Mouse (Mus musculus) lung, postnatal 10 days (tissue): ENCODE results near the gene Slc6a14.

ENCODE experiments used
- DNase-seq: peaks from one replicate; pipeline ENCODE4 v3.0.0; 2021

Slc6a14 gene

GRCm38 (mm10) chrX:21714829-21715228, at the start of gene Slc6a14:
Slc6a14 (plus strand) TSS chrX:21714896.
- DNase-seq: peak; percentile 39

GRCm38 (mm10) chrX:21670896-21671295, 43.8 kb upstream of the Slc6a14 start:
- DNase-seq: peak; percentile 36

GRCm38 (mm10) chrX:21695220-21695619, 19.5 kb upstream of the Slc6a14 start:
- DNase-seq: no peak

- DNase-seq: peak; percentile 1
These were observed 19.0 kb upstream of the Slc6a14 start for GRCm38 (mm10) chrX:21695687-21696086.

- DNase-seq: no peak
These were observed 13.1 kb upstream of the Slc6a14 start for GRCm38 (mm10) chrX:21701646-21702045.

- no peak for DNase-seq
These were observed 10.2 kb upstream of the Slc6a14 start for GRCm38 (mm10) chrX:21704470-21704869.

GRCm38 (mm10) chrX:21715293-21715692, 597 bp downstream of the Slc6a14 start:
- peak; percentile 1 for DNase-seq

GRCm38 (mm10) chrX:21716885-21717284, 2.2 kb downstream of the Slc6a14 start:
- no peak for DNase-seq

- DNase-seq: no peak
These were observed 30.3 kb downstream of the Slc6a14 start, which contains the start of gene Gm28269 for GRCm38 (mm10) chrX:21744997-21745396. Gm28269 (minus strand) TSS chrX:21745097.
